Mouse (Mus musculus) embryo, embryonic 10 days (tissue): Measurements from ENCODE around the gene Elmsan1.
A peak's percentile ranks its signal among the peaks of the same experiment; 100 is the strongest.
"Not testable (repeated sequence)": the region's sequence is repeated elsewhere in the genome, so short reads cannot be mapped to it uniquely, and the experiment has no call there.

Experiments
- DNase-seq: peaks from one replicate; pipeline ENCODE4 v3.0.0-alpha.2; 2015; ENCODE audit warnings: low spot score

The Elmsan1 gene

DNA sequence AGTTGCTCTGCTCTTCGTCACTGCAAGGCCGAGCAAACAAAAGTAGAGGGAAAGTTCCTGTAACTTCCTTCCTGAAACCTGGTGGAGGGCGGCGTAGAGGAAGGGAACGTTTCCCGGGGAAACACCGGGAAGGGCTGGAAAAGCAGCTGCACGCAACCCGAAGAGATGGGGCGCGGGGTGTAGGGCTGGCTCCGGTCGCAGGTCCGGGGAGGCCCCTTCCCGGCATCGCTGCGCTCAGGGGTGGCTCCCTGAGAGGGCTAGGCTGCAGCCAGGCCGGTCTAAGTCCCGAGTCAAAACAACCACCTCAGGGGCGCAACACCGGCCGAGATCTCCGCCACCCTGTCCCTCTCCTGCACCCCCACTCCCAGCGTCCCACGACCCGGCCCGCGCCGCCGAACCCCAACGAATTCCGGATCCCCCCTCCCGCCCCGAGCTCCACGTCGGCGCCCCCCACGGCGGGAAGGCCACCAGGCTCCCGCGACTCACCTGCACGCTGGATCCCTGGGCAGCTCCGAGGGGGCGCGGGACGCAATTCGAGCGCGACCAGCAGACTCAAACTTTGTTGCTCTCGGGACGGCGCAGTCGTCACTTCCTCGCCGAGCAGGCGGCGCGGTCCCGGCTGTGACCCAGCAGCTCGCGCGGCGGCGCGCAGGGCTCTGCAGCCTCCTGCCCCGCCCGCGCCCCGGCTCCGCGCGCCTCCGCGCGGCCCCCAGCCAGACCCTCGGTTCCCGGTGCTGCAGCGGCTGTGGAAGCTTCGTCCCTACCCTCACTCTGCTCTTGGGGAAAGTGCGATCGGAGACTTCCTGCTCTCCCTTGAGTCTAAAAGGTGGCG is at the start of gene Elmsan1:
TSS of gene Elmsan1 (minus strand) at position 593 of the 832 bp plus-strand sequence.
- peak; percentile 90 for DNase-seq

DNA sequence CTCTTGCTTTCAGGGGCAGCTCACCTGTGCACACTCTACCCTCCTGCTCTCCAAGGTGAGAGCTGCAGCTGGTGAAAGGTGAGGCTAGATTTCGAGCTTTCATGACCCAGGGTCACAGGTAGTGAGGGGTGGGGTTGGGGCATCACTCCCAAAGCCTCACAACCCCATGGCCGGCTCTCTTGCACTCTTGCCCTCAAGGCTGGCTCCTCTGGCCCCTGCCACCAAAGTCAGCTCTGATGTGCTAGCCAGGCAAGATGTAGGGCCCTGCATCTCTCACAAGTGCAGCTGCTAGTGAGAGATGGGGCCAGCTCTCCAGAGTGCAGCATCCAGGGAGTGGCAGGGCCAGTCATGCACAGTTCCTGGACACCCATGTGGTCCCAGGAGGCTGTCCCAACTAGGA is 48.6 kb upstream of the Elmsan1 start:
- no peak for DNase-seq

DNA sequence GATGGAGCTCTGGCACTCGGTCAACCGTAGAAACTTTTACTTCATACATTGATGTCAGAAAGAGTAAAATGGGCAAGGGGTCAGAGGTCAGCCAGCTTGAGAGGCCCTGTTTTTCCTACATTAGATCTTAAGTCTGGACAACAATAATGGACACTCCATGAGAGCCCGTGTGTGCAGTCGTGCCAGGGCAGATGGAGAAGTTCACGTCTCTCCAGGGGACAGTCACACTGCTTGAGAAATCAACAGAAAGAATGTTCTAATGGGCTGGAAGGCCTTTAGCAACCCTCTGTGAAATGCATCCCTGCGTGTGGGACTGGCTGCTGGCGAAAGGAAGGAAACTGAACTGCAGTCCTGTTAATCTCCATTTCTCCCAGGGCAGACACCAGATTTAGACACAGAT is 41.7 kb upstream of the Elmsan1 start:
- peak; percentile 43 for DNase-seq

DNA sequence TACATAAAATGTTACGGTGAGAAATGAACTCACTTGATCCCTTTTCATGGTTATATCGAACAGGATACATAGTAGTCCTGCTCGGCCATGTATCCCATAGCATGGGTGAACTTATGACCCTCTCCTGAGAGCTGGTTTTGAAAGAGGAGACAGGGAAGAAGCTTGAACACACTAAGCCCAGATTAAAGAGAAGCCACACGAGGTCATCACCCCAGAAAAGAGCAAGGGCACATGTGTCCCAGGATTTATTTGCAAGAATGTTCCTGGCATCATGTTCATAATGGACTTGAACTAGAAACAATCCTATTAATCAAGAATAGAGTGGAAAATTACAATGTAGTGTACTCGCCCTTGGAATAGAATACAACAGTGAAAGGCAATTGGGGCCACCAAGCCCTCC is 36.2 kb upstream of the Elmsan1 start:
- no peak for DNase-seq

DNA sequence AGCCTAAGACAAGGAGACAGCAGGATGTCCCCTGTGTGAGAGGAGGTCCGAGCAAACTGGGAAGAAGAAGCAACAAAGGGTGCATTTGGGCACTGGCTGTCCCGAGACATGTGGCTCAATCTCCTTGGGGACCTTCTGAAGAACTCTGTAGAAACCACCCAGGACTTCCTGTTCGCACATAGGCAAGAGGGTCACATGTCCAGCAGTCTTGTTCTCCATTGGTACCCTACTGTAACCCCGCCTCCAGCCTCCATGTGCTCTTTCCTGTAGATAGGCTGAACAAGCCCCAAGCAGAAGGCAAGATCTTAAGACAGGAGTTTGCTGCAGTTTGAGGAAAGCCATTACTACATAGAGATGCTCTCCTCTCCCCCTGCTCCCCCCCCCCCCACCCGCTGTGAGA is 34.1 kb upstream of the Elmsan1 start:
- DNase-seq = no peak

DNA sequence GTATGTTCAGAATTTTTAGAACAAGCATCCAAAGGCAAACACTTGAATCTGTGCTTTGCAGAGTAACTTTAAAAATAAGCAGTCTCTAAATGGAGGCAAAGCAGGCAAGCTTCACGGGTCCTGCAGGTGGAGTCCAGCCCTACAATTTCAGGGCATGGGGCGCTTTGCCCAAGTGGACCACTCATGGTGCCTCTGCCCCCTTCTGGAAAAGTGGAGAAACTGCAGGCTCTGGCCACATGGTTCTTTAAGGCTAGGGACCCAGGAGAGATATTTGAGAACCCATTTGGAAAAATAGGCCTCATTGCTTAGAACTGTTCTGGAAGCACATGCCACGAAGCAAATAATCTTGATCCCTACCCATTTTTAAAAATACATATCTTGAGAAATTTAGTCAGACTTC is 30.5 kb upstream of the Elmsan1 start:
- DNase-seq = peak; percentile 85

DNA sequence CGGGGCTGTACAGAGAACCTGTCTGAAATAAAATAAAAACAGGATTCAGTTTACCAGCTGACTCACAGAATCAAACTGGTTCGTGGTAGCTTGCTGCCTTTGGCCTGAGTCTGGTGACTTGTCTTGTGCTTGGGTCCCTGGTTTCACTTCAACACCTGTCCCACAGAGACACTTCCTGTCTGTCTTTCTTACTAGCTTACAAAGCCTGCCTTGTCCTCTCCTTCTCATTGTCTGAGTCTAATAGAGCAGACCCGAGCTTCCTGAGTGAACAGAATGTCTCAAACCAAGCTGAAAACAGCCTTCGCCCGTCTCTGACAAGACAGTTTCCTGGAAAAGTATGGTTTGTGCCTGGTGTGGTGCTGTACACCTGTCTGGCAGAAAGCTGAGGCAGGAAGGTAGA is 27.0 kb upstream of the Elmsan1 start:
- no peak for DNase-seq

DNA sequence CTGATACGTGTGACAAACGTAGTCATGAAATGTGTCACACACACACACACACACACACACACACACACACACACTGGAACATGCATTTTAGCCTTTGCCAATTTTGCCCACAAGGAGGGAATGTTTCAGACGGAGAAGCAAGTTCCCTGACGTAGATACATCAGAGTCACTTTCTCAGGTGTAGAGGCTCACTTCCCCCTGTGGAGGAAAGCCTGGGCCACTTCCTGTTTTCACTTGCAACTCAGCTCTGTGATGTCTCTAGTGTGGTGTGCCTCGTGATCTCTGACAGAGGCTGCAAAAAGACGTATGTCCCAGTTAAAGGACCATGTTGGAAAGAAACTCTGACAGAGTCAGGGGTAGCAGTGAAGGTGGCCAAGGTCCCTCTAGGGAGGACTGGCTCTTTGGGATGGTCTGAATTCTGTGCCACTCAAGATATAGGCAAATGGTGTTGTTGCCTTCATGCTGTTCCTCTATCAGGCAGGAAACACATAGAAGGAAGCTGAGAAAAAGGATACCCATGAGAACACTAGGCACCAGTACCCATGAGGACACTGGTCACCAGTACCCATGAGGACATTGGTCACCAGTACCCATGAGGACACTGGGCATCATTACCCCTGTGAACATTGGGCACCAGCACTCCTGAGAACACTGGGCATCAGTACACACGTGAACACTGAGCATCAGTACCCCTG is 24.5 kb upstream of the Elmsan1 start:
- no peak for DNase-seq

DNA sequence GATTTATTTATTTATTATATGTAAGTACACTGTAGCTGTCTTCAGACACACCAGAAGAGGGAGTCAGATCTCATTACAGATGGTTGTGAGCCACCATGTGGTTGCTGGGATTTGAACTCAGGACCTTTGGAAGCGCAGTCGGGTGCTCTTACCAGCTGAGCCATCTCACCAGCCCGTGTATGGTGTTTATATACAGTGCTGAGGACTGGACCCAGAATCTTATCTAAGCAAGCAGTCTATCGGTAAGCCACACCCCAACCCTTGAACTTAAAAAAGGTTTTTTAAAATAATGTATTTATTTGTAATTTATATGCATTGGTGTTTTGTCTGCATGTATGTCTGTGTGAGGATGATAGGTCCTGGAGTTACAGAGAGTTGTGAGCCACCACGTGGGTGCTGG is 18.4 kb upstream of the Elmsan1 start:
- DNase-seq = not testable (repeated sequence)

DNA sequence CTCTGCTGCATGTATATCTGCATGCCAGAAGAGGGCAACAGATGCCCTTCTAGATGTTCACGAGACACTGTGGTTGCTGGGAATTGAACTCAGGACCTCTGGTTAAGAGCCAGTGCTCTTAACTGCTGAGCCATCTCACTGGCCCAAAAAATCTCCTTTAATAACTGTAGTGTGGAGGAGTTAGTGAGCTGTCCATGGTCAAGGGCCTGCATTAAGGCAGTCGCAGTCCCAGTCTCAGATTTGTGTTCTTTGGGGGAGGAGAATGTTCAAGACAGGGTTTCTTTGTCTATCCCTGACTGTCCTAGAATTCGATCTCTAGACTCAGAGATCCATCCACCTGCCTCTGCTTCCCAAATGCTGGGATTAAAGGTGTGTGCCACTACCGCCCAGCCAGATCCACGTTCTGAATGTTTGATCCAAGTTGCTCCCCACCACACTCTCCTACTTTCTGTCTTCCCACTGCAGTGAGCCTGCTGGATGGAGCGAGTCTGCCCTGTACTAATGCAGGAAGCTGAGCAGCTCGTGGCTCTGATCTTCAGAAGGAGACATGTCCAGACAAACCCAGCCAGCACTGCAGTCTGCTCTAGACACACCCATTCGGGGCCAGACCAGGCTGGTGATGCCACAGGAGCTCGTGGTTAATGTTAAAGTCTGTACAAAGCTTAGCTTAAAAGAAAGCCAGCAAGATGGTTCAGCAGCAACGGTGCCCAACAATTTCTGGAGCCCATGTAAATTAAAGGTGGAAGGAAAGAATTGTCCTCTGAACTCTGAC is 17.5 kb upstream of the Elmsan1 start:
- no peak for DNase-seq

DNA sequence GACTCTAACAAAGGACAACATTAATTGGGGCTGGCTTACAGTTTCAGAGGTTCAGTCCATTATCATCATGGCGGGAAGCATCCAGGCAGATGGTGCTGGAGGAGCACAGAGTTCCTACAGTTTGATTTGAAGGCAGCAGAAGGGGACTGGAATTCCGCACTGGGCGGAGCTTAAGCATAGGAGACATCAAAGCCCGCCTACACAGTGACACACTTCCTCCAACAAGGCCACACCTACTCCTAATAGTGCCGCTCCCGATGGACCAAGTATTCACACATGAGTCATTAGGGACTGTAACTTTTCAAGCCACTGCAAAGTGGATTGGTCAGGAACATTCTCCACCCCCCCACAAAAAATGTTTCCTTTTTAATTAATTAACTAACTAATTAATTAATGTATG is 16.9 kb upstream of the Elmsan1 start:
- no peak for DNase-seq

DNA sequence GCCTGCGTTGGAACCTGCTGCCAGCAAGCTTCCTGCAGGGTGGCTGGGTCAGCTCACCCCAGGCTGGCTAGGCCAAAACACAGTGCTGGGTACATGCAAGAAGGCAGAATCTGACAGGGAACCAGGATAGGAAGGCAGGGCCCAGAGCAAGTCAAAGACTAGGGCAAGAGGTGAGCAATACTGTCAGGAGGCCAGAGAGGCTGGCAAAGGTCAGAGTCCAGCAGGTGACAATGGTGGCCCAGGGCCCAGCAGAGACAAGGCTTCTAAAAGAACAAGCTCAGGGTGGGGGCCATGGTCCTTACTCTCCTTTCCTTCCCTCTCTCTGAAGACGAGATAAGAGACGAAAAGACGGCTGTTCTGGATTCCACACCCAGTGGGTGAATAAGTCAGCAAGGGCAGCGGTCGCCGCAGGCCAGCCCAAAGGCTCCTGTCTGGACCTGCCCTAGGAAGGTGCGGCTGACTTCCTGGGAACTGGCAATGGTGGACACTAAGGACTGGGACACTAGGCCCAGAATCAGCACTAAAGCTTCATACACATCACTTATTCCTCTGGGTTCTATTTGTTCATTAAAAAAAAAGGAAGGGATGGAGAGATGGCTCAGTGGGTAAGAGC is 14.9 kb upstream of the Elmsan1 start:
- DNase-seq = no peak

DNA sequence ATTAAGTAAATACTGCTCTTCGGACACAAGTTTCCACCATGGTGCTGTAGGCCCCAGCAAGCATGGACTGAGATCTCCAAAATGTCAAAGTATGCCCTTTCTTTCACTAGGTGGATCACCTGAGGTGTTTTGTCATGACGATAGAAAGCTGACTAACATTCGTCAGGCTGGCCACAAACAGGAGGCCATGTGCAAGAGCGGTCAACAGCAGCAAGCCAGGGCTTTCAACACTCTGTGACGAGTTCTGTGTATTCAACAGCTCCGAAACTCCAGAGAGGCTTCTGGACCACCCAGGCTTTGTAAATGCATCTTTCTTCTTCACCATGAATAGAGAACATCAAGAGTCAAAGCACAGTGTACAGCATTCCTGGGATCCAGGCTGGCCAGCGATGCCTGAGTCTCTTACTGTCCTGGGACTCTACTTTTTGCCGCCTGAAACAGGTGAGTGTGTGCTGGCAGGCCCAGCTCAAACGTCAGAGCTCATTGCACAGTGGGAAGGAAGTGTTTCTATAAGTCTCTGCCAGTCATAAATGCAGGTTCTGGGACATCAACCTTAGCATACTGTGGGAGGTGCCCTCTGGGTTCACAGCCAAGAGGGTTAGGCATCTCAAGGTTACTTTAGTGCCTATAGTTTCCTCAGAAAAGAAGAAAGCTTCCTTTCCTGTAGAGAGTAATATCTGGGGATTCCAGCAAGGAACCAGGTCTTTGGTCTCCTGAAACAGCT is 7.6 kb upstream of the Elmsan1 start:
- no peak for DNase-seq

DNA sequence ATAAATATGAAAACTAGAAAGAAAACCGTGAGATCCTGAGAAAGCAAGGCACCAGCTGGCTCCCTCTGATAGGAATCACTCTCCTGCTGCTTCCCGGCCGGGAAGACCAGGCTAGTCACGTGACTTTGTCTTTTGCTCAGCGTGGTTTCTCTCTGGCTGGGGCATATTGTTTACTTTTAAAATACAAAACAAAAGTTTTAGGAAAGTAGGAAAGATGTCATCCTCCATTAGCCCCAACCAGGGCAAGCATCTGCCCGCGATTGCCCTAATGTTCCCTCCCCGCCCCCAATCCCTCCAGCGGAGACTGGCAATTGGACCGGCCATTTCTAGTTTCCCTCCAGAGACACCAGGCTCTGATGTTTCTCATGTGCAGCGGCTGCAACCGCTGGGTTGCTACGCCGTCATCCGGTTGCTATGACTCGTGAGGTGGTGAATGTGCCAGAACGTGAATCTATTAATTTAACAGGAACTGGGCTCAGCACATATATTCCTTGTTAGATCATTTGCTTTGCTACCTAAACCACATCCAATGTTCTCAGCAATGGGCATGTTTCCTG is 3.8 kb upstream of the Elmsan1 start:
- DNase-seq = peak; percentile 77

DNA sequence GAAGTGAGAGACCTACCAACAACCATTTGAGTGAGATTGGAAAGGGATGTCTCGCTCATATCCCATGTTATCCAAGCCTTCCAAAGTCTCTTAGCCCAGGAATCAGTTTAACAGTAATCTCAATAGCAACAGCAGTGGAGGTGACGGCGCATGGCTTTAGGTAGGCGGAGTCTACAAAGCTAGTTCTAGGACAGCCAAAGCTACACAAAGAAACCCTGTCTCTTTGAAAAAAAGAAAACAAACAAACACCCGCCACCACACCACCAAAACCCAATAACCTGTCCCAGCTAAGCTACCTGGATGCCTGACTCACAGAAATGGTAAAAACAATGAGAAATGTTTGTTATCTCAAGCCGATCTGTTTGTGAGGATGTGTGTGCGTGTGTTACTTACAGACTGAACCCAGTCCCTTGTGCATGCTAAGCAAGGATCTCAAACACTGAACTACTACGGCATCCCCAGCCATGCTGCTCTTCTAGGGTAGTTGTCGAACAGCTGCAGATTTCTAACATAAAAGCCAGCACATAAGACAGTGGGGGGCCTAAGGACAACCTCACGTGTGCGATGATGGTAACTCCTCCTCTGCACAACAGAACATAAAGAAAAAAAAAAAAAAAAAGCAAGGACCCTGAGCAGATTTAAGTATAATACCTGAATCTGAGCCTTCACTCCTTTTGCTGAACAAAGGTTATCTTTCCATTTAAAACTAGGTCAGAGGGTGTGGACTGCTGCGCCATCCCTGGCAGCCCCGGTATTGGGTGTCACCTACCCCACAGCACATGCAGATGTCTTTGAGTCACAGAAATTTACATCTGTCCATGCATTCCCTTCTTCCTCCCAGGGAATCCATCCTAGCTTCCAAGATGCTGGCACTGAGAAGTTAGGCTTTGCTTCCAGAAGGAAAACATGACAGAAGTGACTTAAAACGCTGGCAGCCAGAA is 2.5 kb upstream of the Elmsan1 start:
- DNase-seq = no peak

DNA sequence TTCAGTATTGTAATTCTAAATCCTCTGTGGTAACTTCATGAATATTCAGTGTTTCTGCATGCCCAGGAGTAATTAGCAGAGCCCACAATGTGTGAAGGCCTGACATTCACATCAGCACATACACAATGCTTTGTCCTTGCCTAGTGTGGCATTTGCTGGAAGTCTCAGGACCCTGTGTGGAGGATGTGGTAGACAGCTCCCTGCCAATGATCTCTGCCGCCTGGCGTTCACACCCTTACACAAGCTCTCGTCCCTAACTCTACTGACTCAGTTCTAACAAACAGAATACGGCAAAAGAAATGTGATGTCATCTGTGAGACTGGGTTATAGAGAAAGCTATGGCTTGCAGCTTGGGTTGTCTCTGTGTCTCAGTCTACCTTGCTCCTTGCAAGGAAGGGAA is 1.8 kb upstream of the Elmsan1 start:
- no peak for DNase-seq

DNA sequence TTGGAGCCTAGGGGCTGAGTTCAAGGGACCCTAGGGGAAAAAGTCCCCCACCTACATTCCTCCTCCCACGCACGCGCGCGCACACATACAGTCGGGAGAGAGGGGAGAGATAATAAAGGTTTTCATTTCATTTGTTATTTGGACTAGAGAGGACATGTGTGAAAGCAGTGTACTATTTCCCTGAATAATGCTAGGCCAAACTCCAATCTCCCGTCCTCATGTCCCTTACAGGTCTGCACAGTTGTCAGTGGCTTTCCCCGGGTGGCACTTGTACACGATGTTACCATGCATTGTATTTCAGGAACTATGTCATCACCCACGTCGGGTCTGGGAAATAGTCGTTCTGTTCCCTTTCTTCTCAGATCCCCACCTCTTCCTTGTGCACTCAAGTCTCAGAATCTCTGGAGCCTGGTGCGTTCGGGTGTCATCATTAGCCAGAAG is 460 bp upstream of the Elmsan1 start:
- DNase-seq = no peak

DNA sequence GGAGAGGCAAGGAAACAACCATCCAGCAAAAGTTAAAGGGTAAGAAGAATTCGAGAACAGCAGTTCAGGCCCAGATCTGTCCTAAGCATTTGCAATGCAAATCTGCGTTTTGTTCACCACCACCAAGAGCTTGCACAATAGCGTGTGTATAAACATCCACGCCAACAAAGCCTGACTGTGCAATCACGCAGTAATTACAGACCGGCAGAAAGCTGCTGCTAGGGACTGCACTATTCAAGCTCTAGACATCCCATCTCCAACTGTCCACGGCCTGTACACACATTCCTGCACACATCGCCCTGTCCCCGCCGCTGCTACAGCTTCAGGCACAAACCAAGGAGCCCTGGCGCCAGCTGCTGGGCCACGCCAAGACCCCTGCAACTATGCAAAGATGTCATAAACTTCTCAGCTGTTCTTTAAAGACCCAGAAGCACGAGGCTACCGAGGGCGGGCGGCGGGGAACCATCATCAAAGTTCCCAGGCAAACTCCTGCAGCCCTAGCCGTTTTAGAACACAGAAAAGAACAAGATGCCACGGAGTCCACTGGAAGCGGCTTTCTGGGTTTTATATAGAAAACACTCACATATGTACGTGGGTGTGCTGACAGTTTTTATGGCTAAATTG is 1.1 kb downstream of the Elmsan1 start:
- DNase-seq = peak; percentile 69

DNA sequence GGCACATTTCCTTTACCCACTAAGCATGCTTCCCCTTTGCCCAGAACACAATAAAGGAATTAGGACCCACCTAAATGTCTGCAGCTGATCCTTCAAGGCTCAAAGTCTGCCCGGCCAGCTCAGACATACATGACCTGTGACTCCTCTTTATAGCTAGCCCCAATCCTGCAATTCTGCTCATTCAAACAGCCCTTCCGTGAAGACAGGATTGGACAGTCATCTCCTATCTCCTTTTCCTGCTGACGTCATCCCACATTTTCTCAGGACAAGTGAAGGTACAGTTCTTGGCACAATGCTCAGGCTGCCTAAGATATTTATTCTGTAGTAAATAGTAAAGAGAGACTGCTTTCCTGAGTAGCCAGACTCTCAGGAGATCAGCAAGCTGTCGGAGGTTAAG is 1.6 kb downstream of the Elmsan1 start:
- DNase-seq = no peak
